In genomic region chr3:89395806-89396653, GRCm38 (mm10) we compare ENCODE assay signal across 8 mouse cellular contexts. TPM values are rescaled to one million over a fixed set of nuclear protein-coding genes. Genes with fewer than 3 reads are reported as not detected.
A peak's percentile ranks its signal among the peaks of the same experiment; 100 is the strongest.
DNase-seq lines count a peak whose midpoint lies in the region; ATAC-seq and TF ChIP-seq lines count a peak whose summit lies in the region.

No protein-coding gene starts in this region.

- H3K9ac ChIP-seq in lung, embryonic 15.5 days, result peak overlapping the region; percentile 48

- WGBS in lung, embryonic 15.5 days, result 1% methylated on average over 42 of the region's 44 CpGs

- TF ChIP-seq POLR2A in cortical plate, adult 2 months (IDR thresholded peaks at IDR 0.05; ENCODE audit: extremely low read depth, insufficient read depth, low read length), result no peak

- H3K9me3 ChIP-seq in lung, embryonic 15.5 days, result no peaks in the 10 kb centered on the region

- no peak overlapping the region for H3K27ac ChIP-seq in cortical plate, adult 2 months (ENCODE audit: insufficient read depth, low read length)
- peak overlapping the region; percentile 93 for H3K27ac ChIP-seq in lung, embryonic 15.5 days

- no peak for ATAC-seq in lung, embryonic 15.5 days (ENCODE audit: borderline replicate concordance, extremely low read depth, low FRiP score, low TSS enrichment)

- no peaks in the 10 kb centered on the region for H3K27me3 ChIP-seq in lung, embryonic 15.5 days

- H3K36me3 ChIP-seq in lung, embryonic 15.5 days, result no peaks in the 10 kb centered on the region

- DNase-seq in 3134 (ENCODE audit: extremely low read depth, insufficient read length, low spot score), result peak; percentile 62
- DNase-seq in MEL-GATA-1-ER (ENCODE audit: extremely low read depth, low read depth), result peak; percentile 77
- peak; percentile 80 to 84 for DNase-seq in heart, adult 18-20 months
- DNase-seq in kidney, adult 18-20 months, result peak; percentile 84
- peak; percentile 87 for DNase-seq in retina, embryonic 14.5 days (ENCODE audit: low spot score)
- no peak for DNase-seq in layer of hippocampus, postnatal 14 days (ENCODE audit: low spot score in 2 of 2)

- TF ChIP-seq CTCF in cortical plate, adult 2 months (IDR thresholded peaks at IDR 0.05; ENCODE audit: extremely low read depth, insufficient read depth, low read length), result peak; percentile 78

- H3K4me3 ChIP-seq in cortical plate, adult 2 months (ENCODE audit: insufficient read depth, low read length), result peak overlapping the region; percentile 56
- peak overlapping the region; percentile 60 for H3K4me3 ChIP-seq in lung, embryonic 15.5 days

- peaks cover 5% of the 10 kb centered on the region for H3K4me1 ChIP-seq in cortical plate, adult 2 months (ENCODE audit: control insufficient read depth, insufficient read depth, low read length)
- H3K4me1 ChIP-seq in lung, embryonic 15.5 days, result peaks cover 38% of the 10 kb centered on the region

- H3K4me2 ChIP-seq in lung, embryonic 15.5 days, result peak overlapping the region; percentile 97

RNA-seq across cellular contexts. Expression of gene Zbtb7b, which starts 1.5 kb away (rescaled TPM):
- polyA plus RNA-seq in cortical plate, adult 2 months (2012; rRNA removed), result 14.7 and 18.7 TPM in 2 replicates
- 10 to 100 TPM; 21.3 to 23.3 TPM for total RNA-seq in heart, adult 18-20 months (2021)
- polyA plus RNA-seq in lung, embryonic 15.5 days (2015; fragmentation: Nextera tagmentation; extraction: Ambion mirVana), result 3.7 TPM in 2 replicates
- 10 to 100 TPM; 12.1 to 15.1 TPM for total RNA-seq in layer of hippocampus, postnatal 14 days (2021)

RNA-seq across cellular contexts. Expression of gene Lenep, which starts 6.6 kb away (rescaled TPM):
- 5.1 and 5.9 TPM in 2 replicates for polyA plus RNA-seq in cortical plate, adult 2 months (2012; rRNA removed)
- 1 to 10 TPM in 1 of 2 experiments, not detected in 1; 1.0 TPM for total RNA-seq in heart, adult 18-20 months (2021)
- polyA plus RNA-seq in lung, embryonic 15.5 days (2015; fragmentation: Nextera tagmentation; extraction: Ambion mirVana), result not detected in 2 replicates
- 1 to 10 TPM; 3.2 to 4.3 TPM for total RNA-seq in layer of hippocampus, postnatal 14 days (2021)

RNA-seq across cellular contexts. Expression of gene Flad1, which starts 15.6 kb away (rescaled TPM):
- 45.4 and 48.7 TPM in 2 replicates for polyA plus RNA-seq in cortical plate, adult 2 months (2012; rRNA removed)
- 10 to 100 TPM; 59.5 to 63.8 TPM for total RNA-seq in heart, adult 18-20 months (2021)
- polyA plus RNA-seq in lung, embryonic 15.5 days (2015; fragmentation: Nextera tagmentation; extraction: Ambion mirVana), result 21.3 and 23.1 TPM in 2 replicates
- total RNA-seq in layer of hippocampus, postnatal 14 days (2021), result 10 to 100 TPM; 30.4 to 30.5 TPM

RNA-seq across cellular contexts. Expression of gene Cks1b, which starts 22.2 kb away (rescaled TPM):
- 5.2 and 5.4 TPM in 2 replicates for polyA plus RNA-seq in cortical plate, adult 2 months (2012; rRNA removed)
- 1 to 10 TPM; 4.6 to 4.8 TPM for total RNA-seq in heart, adult 18-20 months (2021)
- 556 and 595 TPM in 2 replicates for polyA plus RNA-seq in lung, embryonic 15.5 days (2015; fragmentation: Nextera tagmentation; extraction: Ambion mirVana)
- 1 to 10 TPM; 4.6 to 6.5 TPM for total RNA-seq in layer of hippocampus, postnatal 14 days (2021)

RNA-seq across cellular contexts. Expression of gene Shc1, which starts 22.2 kb away (rescaled TPM):
- polyA plus RNA-seq in cortical plate, adult 2 months (2012; rRNA removed), result 17.5 and 18.0 TPM in 2 replicates
- 10 to 100 TPM; 33.2 to 36.1 TPM for total RNA-seq in heart, adult 18-20 months (2021)
- polyA plus RNA-seq in lung, embryonic 15.5 days (2015; fragmentation: Nextera tagmentation; extraction: Ambion mirVana), result 108 and 111 TPM in 2 replicates
- total RNA-seq in layer of hippocampus, postnatal 14 days (2021), result 10 to 100 TPM; 14.2 to 15.0 TPM

Comparison
In these comparisons a context has a peak if more than half of its experiments do, and no peak if none do; other contexts are left out.
1. DNase-seq: peak in 3134 (single experiment), MEL-GATA-1-ER (single experiment), heart, adult 18-20 months (2 of 2), kidney, adult 18-20 months (single experiment) and retina, embryonic 14.5 days (single experiment); none in layer of hippocampus, postnatal 14 days (0 of 2).